Mouse (Mus musculus) hindbrain, postnatal 0 days (tissue): ENCODE data around the gene Gbf1. TPM values are rescaled to one million over a fixed set of nuclear protein-coding genes. Genes with fewer than 3 reads are reported as not detected.

Source experiments
- ATAC-seq: fragments of 200-750 bp; cut with Nextera tagmentation; 2 replicates; pipeline ENCODE4 v1.8.0; 2017; ENCODE audit warnings: mild to moderate bottlenecking, moderate TSS enrichment, moderate library complexity
- DNase-seq: peaks from one replicate; pipeline ENCODE4 v3.0.0-alpha.2; 2015; ENCODE audit warnings: low spot score
- H3K27ac ChIP-seq: fragments of 300-500 bp; sonication (generic); 2 replicates; pipeline ENCODE4 v1.5.1; 2014; ENCODE audit warnings: mild to moderate bottlenecking
- H3K27me3 ChIP-seq: fragments of 300-500 bp; sonication (generic); 2 replicates; pipeline ENCODE4 v1.6.1; 2014; ENCODE audit warnings: low read length, mixed read lengths; ENCODE audit not compliant: insufficient read depth
- H3K36me3 ChIP-seq: fragments of 300-500 bp; sonication (generic); 2 replicates; pipeline ENCODE4 v1.6.1; 2014; ENCODE audit warnings: low read length, mixed read lengths; ENCODE audit not compliant: insufficient read depth
- H3K4me1 ChIP-seq: fragments of 300-500 bp; sonication (generic); 2 replicates; pipeline ENCODE4 v1.6.1; 2014; ENCODE audit warnings: antibody characterized with exemption, low read length, mixed read lengths; ENCODE audit not compliant: insufficient read depth
- H3K4me2 ChIP-seq: fragments of 300-500 bp; sonication (generic); 2 replicates; pipeline ENCODE4 v1.6.1; 2014; ENCODE audit warnings: low read depth, mild to moderate bottlenecking, low read length, moderate library complexity, mixed read lengths
- H3K4me3 ChIP-seq: fragments of 300-500 bp; sonication (generic); 2 replicates; pipeline ENCODE4 v1.5.1; 2014; ENCODE audit warnings: low read length
- H3K9ac ChIP-seq: fragments of 300-500 bp; sonication (generic); replicated peaks from 2 replicates; pipeline ENCODE4 v1.6.1; 2014; ENCODE audit warnings: mild to moderate bottlenecking, low read length, moderate library complexity, mixed read lengths
- H3K9me3 ChIP-seq: fragments of 300-500 bp; sonication (generic); 2 replicates; pipeline ENCODE4 v1.6.1; 2016; ENCODE audit warnings: low read length, mixed read lengths
- CTCF ChIP-seq: IDR thresholded peaks from 2 replicates; pipeline ENCODE4 v1.5.1; 2016; ENCODE audit warnings: antibody characterized with exemption, control low read depth, low read depth
- WGBS: fragments of 180-500 bp; shearing (Covaris S2); extraction: QIAGEN DNeasy Blood & Tissue Kit; methylation state at CpG from one replicate; pipeline ENCODE4 v1.1.7; 2014; 5-methylcytosine and 5-hydroxymethylcytosine counted together
- polyA plus RNA-seq: library from polyadenylated mRNA; unstranded; fragments of >200 nt; fragmentation: Nextera tagmentation; extraction: Ambion mirVana; gene quantifications from 2 replicates; pipeline ENCODE4 v1.2.1, GENCODE M21; 2015
- total RNA-seq: library from RNA; depleted of rRNA; stranded (reverse); fragments of >200 nt; gene quantifications from 2 replicates; pipeline ENCODE4 v1.2.3, GENCODE M21; 2014

Gbf1 gene
- total and polyA plus RNA-seq, 2 experiments from 2014 or later, result 52.0 to 63.7 TPM

DNA sequence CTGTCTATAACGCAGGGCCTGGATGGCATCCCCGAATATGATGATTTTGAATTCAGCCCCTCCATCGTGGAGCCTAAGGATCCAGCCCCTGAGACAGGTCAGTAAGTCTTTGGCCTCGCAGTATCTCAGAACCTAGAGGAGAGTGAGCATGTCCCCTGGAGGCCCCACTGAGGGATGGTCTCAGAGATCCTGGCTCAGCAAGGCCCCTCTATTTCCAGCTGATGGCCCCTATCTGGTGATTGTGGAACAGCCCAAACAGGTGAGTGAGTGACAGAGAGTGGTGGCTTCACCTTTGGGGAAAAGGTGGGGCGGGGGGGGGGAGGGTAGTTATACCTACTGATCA is 153.9 kb downstream of the Gbf1 start:
- WGBS, result 57% methylated on average over 5 of the region's 5 CpGs
- Histone ChIP-seq H3K36me3 (peaks cover 4% of the 10 kb centered on the region; the same call in 1 of the 2 replicates), H3K27me3 (0 out of 2 replicates have a peak, but pooled peaks cover 4% of the 10 kb centered on the region), H3K4me1 (peaks cover 6% of the 10 kb centered on the region; the same call in 1 of the 2 replicates), H3K4me2 (peak overlapping the region; percentile 61), H3K9me3 (no peaks in the 10 kb centered on the region), H3K9ac (no peak overlapping the region), H3K4me3 (0 out of 2 replicates have a peak overlapping the region, but pooled peaks have one; percentile 38), H3K27ac (no peak overlapping the region)
- no peak for TF ChIP-seq CTCF
- no peak for ATAC-seq
- no peak for DNase-seq

- Histone ChIP-seq H3K36me3 (peaks cover 8% of the 10 kb centered on the region; the same call in 1 of the 2 replicates), H3K4me2 (no peak overlapping the region), H3K27ac (no peak overlapping the region), H3K9ac (no peak overlapping the region), H3K4me3 (no peak overlapping the region), H3K4me1 (peaks cover 6% of the 10 kb centered on the region; the same call in 1 of the 2 replicates), H3K9me3 (no peaks in the 10 kb centered on the region), H3K27me3 (0 out of 2 replicates have a peak, but pooled peaks cover 4% of the 10 kb centered on the region)
- ATAC-seq (no peak), DNase-seq (no peak)
- TF ChIP-seq CTCF, result no peak
- WGBS, result 91% methylated on average over 9 of the region's 9 CpGs
These were observed 154.5 kb downstream of the Gbf1 start for GRCm38 (mm10) chr19:46306751-46307289.

- DNase-seq, result no peak
- 0 out of 2 replicates have a peak, but pooled peaks cover 4% of the 10 kb centered on the region for H3K27me3 ChIP-seq
These were observed 155.5 kb downstream of the Gbf1 start for GRCm38 (mm10) chr19:46307781-46308180.

DNA sequence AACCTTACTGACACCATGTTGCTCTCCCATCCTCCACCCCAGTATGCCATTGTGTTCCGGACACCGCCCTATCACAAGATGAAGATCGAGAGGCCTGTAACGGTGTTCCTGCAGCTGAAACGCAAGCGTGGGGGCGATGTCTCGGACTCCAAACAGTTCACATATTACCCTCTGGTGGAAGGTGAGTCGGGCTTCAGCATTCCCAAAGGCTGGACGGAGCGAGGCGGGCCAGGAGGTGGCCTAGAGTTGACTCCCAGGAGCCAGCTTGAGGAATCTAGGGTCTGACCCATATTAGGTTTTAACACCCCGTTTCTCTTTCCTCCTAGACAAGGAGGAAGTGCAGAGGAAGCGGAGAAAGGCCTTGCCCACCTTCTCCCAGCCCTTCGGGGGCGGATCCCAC is 156.0 kb downstream of the Gbf1 start:
- Histone ChIP-seq H3K9ac (no peak overlapping the region), H3K9me3 (no peaks in the 10 kb centered on the region), H3K36me3 (peaks cover 23% of the 10 kb centered on the region; the same call in 1 of the 2 replicates), H3K4me2 (peak overlapping the region; percentile 86), H3K4me3 (peak overlapping the region; percentile 45; the same call in 1 of the 2 replicates), H3K4me1 (peaks cover 6% of the 10 kb centered on the region; the same call in 1 of the 2 replicates), H3K27me3 (0 out of 2 replicates have a peak, but pooled peaks cover 4% of the 10 kb centered on the region), H3K27ac (no peak overlapping the region)
- ATAC-seq, result no peak
- no peak for DNase-seq
- 64% methylated on average over 16 of the region's 16 CpGs for WGBS
- no peak for TF ChIP-seq CTCF

More at GRCm38 (mm10) chr19:46307781-46308180, 155.5 kb downstream of the Gbf1 start:
- no peak overlapping the region for H3K27ac ChIP-seq
- ATAC-seq, result no peak
- H3K4me2 ChIP-seq, result no peak overlapping the region
- H3K4me1 ChIP-seq, result peaks cover 6% of the 10 kb centered on the region; the same call in 1 of the 2 replicates
- no peak for TF ChIP-seq CTCF
- WGBS, result 82% methylated on average over 16 of the region's 16 CpGs
- no peak overlapping the region for H3K4me3 ChIP-seq
- peaks cover 17% of the 10 kb centered on the region; the same call in 1 of the 2 replicates for H3K36me3 ChIP-seq
- H3K9me3 ChIP-seq, result no peaks in the 10 kb centered on the region
- no peak overlapping the region for H3K9ac ChIP-seq

DNA sequence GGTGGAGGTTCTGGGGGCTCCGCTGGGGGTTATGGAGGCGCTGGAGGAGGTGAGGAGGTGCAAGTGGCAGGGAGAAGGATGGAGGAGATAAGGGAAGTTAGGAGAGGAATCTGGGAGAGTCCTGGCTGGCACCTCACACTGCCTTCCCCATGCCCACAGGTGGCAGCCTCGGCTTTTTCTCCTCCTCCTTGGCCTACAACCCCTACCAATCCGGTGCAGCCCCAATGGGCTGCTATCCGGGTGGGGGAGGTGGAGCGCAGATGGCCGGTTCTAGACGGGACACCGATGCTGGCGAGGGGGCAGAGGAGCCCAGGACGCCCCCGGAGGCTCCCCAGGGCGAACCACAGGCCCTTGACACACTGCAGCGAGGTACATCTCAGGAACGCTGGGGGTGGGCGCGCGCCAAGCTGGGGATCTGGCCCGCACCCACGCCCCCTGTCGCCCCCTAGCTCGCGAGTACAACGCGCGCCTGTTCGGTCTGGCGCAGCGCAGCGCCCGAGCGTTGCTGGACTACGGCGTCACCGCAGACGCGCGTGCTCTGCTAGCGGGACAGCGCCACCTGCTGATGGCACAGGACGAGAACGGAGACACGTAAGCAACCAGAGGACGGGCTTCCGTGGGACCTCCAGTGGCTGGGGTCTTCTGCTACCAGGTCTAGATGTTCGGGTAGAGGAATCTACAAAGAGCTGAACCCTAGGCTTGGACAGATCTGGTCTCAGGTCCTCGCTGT is 156.6 kb downstream of the Gbf1 start:
- Histone ChIP-seq H3K9me3 (no peaks in the 10 kb centered on the region), H3K36me3 (peaks cover 23% of the 10 kb centered on the region; the same call in 1 of the 2 replicates), H3K27me3 (0 out of 2 replicates have a peak, but pooled peaks cover 4% of the 10 kb centered on the region), H3K4me3 (peak overlapping the region; percentile 45), H3K9ac (peak overlapping the region; percentile 52), H3K27ac (no peak overlapping the region), H3K4me2 (peak overlapping the region; percentile 86), H3K4me1 (peaks cover 6% of the 10 kb centered on the region; the same call in 1 of the 2 replicates)
- peak; percentile 95 for DNase-seq
- TF ChIP-seq CTCF, result peak; percentile 92
- 1% methylated on average over 46 of the region's 47 CpGs for WGBS
- peak; percentile 66 for ATAC-seq

- WGBS, result 82% methylated on average over 21 of the region's 21 CpGs
- Histone ChIP-seq H3K9ac (no peak overlapping the region), H3K9me3 (no peaks in the 10 kb centered on the region), H3K4me1 (peaks cover 4% of the 10 kb centered on the region; the same call in 1 of the 2 replicates), H3K36me3 (peaks cover 23% of the 10 kb centered on the region; the same call in 1 of the 2 replicates), H3K4me3 (no peak overlapping the region), H3K4me2 (no peak overlapping the region), H3K27ac (no peak overlapping the region), H3K27me3 (0 out of 2 replicates have a peak, but pooled peaks cover 4% of the 10 kb centered on the region)
- ATAC-seq (no peak), DNase-seq (no peak)
- TF ChIP-seq CTCF, result no peak
These were observed 157.5 kb downstream of the Gbf1 start for GRCm38 (mm10) chr19:46309651-46310305.
